Mouse (Mus musculus) CH12.LX (cell line): ENCODE measurements at regions not wholly inside any gene's neighbourhood (a gene's known extent, or its start where the extent isn't known, plus 50 kb on each side); places are given as distances from the start of the nearest gene placed in this dataset.

ENCODE experiments used
- DNase-seq: peaks from one replicate; pipeline ENCODE4 v3.0.0-alpha.2; 2013; ENCODE audit errors: extremely low read depth
- H3K27ac ChIP-seq: 2 replicates; pipeline ENCODE4 v1.5.1; 2012; ENCODE audit warnings: low read depth, mild to moderate bottlenecking, control low read depth, moderate library complexity; ENCODE audit not compliant: insufficient read depth
- H3K27me3 ChIP-seq: replicated peaks from 2 replicates; pipeline ENCODE3; 2012; ENCODE audit warnings: inconsistent platforms
- H3K36me3 ChIP-seq, 2 experiments: replicated peaks in 1 of 2; 2 replicates each; pipeline versions ENCODE3 to v1.6.1; 2012; ENCODE audit warnings: inconsistent platforms in 1 of 2, low read length in 1 of 2, mild to moderate bottlenecking in 1 of 2, mixed read lengths in 1 of 2, moderate library complexity in 1 of 2; ENCODE audit not compliant: control insufficient read depth in 1 of 2, insufficient read depth in 1 of 2
- H3K4me1 ChIP-seq, 2 experiments: 2 replicates each; pipeline ENCODE4 v1.6.1; 2012; ENCODE audit warnings: inconsistent platforms in 1 of 2, moderate library complexity in 1 of 2; ENCODE audit not compliant: insufficient read depth in 2 of 2, control insufficient read depth in 1 of 2
- H3K4me2 ChIP-seq: 2 replicates; pipeline ENCODE4 v1.6.1; 2012; ENCODE audit warnings: low read depth, mild to moderate bottlenecking, control low read depth; ENCODE audit not compliant: poor library complexity, insufficient read depth, severe bottlenecking
- H3K4me3 ChIP-seq, 3 experiments: fragments of 150-350 bp in 1 of 3; sonication (generic) in 1 of 3; replicated peaks in 1 of 3; 2 replicates each; pipeline versions ENCODE3 to v1.5.1; 2011 to 2012; ENCODE audit warnings: low read depth in 2 of 3, low read length in 2 of 3, mild to moderate bottlenecking in 2 of 3, moderate library complexity in 2 of 3, control low read depth in 1 of 3, improper control_type of control experiment in 1 of 3, inconsistent platforms in 1 of 3, mixed read lengths in 1 of 3; ENCODE audit not compliant: poor library complexity in 1 of 3
- H3K79me2 ChIP-seq: replicated peaks from 2 replicates; pipeline ENCODE4 v1.6.1; 2012; ENCODE audit warnings: mild to moderate bottlenecking, moderate library complexity; ENCODE audit not compliant: control insufficient read depth, poor library complexity, insufficient read depth, severe bottlenecking; ENCODE audit errors: extremely low read depth
- H3K9ac ChIP-seq: 2 replicates; pipeline ENCODE4 v1.6.1; 2012; ENCODE audit warnings: low read depth, mild to moderate bottlenecking, control low read depth, moderate library complexity; ENCODE audit not compliant: insufficient read depth
- H3K9me3 ChIP-seq: replicated peaks from 2 replicates; pipeline ENCODE3; 2012; ENCODE audit warnings: low read length, inconsistent platforms, mixed read lengths
- CHD2 ChIP-seq: IDR thresholded peaks from 2 replicates; pipeline ENCODE4 v1.6.1; 2011; ENCODE audit warnings: low read length, improper control_type of control experiment
- E2F4 ChIP-seq: IDR thresholded peaks from 2 replicates; pipeline ENCODE4 v1.6.1; 2011; ENCODE audit warnings: low read depth, low read length, improper control_type of control experiment; ENCODE audit not compliant: insufficient replicate concordance
- EP300 ChIP-seq: IDR thresholded peaks from 2 replicates; pipeline ENCODE4 v1.6.1; 2011; ENCODE audit warnings: low read length, improper control_type of control experiment
- ETS1 ChIP-seq: conservative IDR thresholded peaks from 2 replicates; pipeline ENCODE4 v1.6.1; 2012; ENCODE audit warnings: low read depth, mild to moderate bottlenecking, inconsistent platforms, low read length, improper control_type of control experiment, moderate library complexity
- GABPA ChIP-seq: IDR thresholded peaks from 2 replicates; pipeline ENCODE4 v1.6.1; 2012; ENCODE audit warnings: low read depth, low read length, improper control_type of control experiment, inconsistent platforms; ENCODE audit not compliant: insufficient replicate concordance
- JUND ChIP-seq: conservative IDR thresholded peaks from 2 replicates; pipeline ENCODE4 v1.6.1; 2011; ENCODE audit warnings: low read depth, low read length, improper control_type of control experiment
- KAT2A ChIP-seq: IDR thresholded peaks from 2 replicates; pipeline ENCODE4 v1.6.1; 2012; ENCODE audit warnings: low read length, improper control_type of control experiment, inconsistent platforms; ENCODE audit not compliant: insufficient replicate concordance
- MAZ ChIP-seq: IDR thresholded peaks from 2 replicates; pipeline ENCODE4 v1.6.1; 2012; ENCODE audit warnings: low read depth, mild to moderate bottlenecking, inconsistent platforms, low read length, improper control_type of control experiment, moderate library complexity
- MEF2A ChIP-seq: IDR thresholded peaks from 2 replicates; pipeline ENCODE4 v1.6.1; 2014; ENCODE audit warnings: low read depth, mild to moderate bottlenecking, inconsistent platforms, low read length, improper control_type of control experiment, borderline replicate concordance
- MYC ChIP-seq: IDR thresholded peaks from 2 replicates; pipeline ENCODE4 v1.6.1; 2011; ENCODE audit warnings: low read depth, mild to moderate bottlenecking, improper control_type of control experiment, low read length
- SMC3 ChIP-seq: IDR thresholded peaks from 2 replicates; pipeline ENCODE4 v1.6.1; 2011; ENCODE audit warnings: low read depth, low read length, improper control_type of control experiment
- UBTF ChIP-seq: IDR thresholded peaks from 2 replicates; pipeline ENCODE4 v1.6.1; 2012; ENCODE audit warnings: low read depth, mild to moderate bottlenecking, inconsistent platforms, low read length, improper control_type of control experiment, moderate library complexity
- USF2 ChIP-seq: conservative IDR thresholded peaks from 2 replicates; pipeline ENCODE4 v1.6.1; 2011; ENCODE audit warnings: low read depth, low read length, improper control_type of control experiment
- ZMIZ1 ChIP-seq: IDR thresholded peaks from 2 replicates; pipeline ENCODE4 v1.6.1; 2012; ENCODE audit warnings: low read depth, mild to moderate bottlenecking, inconsistent platforms, low read length, improper control_type of control experiment
- dilution Hi-C: fragments of 300-500 bp; cut with MboI; formaldehyde crosslinking; loops from 2 replicates; pipeline ENCODE4 v1.14.3; 2020; ENCODE audit warnings: low sequenced_read_pairs; ENCODE audit not compliant: extremely low pct_unique_long_range_greater_than_20kb, extremely low pct_ligation_motif_present
- in situ Hi-C: fragments of 300-500 bp; cut with MboI; formaldehyde crosslinking; loops from 3 replicates; pipeline ENCODE4 v1.14.3; 2019; ENCODE audit warnings: low sequenced_read_pairs, low pct_ligation_motif_present, low pct_unique_long_range_greater_than_20kb, mixed read lengths

- DNase-seq = no peak
- no peaks in the 10 kb centered on the region for H3K27me3 ChIP-seq
- H3K4me3 ChIP-seq = no peak overlapping the region
- no peak overlapping the region for H3K9ac ChIP-seq
- H3K4me1 ChIP-seq = peaks cover 0 to 7% of the 10 kb centered on the region in 2 experiments; a peak in 2 of 4 replicates
- dilution Hi-C loops (no loop called here), in situ Hi-C loops (no loop called here)
- no peaks in the 10 kb centered on the region for H3K79me2 ChIP-seq
- H3K36me3 ChIP-seq = no peaks in the 10 kb centered on the region
- no peaks in the 10 kb centered on the region for H3K9me3 ChIP-seq
- TF ChIP-seq USF2 = no peak
- no peak for TF ChIP-seq MAZ
- no peak for TF ChIP-seq CHD2
- TF ChIP-seq E2F4 = no peak
- no peak for TF ChIP-seq ZMIZ1
- no peak for TF ChIP-seq UBTF
- no peak for TF ChIP-seq SMC3
- no peak for TF ChIP-seq EP300
- no peak overlapping the region for H3K27ac ChIP-seq
- no peak overlapping the region for H3K4me2 ChIP-seq
Measured at GRCm38 (mm10) chr13:44126198-44126597, 341.6 kb downstream of the Cd83 start.

DNA sequence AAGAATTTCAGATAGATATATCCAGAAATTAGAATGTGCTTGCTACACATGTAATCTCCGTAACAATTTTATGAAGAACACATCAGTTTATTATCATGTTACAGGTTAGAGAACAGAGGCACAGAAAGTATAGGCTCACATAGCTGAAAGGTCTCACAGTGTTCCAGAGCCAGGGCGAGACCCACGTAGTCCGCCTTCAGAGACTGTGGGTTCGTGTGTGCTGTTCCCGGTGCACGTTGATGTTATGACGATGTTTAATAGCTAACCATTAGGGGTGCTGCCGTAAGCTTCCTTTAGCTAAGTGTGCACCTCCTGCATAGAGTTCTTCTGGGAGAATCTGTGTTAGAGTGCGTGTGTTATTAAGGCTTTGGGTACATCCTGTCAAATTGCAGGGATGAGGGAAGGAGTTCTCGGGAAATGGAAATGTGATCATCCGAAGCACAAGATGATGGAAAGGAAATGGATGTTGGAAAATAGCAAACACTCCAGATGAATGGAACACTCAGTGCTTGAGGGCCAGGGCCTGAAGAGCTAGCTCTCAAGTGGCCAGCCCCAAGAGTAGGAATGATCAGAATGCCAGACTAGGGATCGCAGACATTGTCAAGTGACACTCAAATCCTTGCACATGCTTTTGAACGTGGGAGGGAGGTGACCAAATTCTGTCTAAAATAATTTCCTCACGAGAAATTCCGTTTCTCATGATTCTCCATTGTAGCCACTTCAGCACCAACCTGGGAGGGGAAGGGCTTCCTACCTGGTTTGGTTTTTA lies 344.1 kb downstream of the Cd83 start:
- H3K9me3 ChIP-seq = no peaks in the 10 kb centered on the region
- in situ Hi-C loops = no loop called here
- no peak overlapping the region for H3K9ac ChIP-seq
- H3K79me2 ChIP-seq = no peaks in the 10 kb centered on the region
- peaks cover 0 to 24% of the 10 kb centered on the region in 2 experiments; a peak in 2 of 4 replicates for H3K4me1 ChIP-seq
- dilution Hi-C loops = no loop called here
- TF ChIP-seq ZMIZ1 = no peak
- TF ChIP-seq JUND = no peak
- TF ChIP-seq KAT2A = no peak
- no peak for TF ChIP-seq ETS1
- TF ChIP-seq MYC = no peak
- no peak for TF ChIP-seq GABPA
- no peak for TF ChIP-seq MEF2A
- H3K27ac ChIP-seq = no peak overlapping the region
- no peak for DNase-seq
- H3K36me3 ChIP-seq = no peaks in the 10 kb centered on the region
- no peaks in the 10 kb centered on the region for H3K27me3 ChIP-seq
- no peak overlapping the region for H3K4me2 ChIP-seq
- H3K4me3 ChIP-seq = no peak overlapping the region
